Mouse (Mus musculus): Measurements from ENCODE around the gene Gm17545.

The Gm17545 gene

DNA sequence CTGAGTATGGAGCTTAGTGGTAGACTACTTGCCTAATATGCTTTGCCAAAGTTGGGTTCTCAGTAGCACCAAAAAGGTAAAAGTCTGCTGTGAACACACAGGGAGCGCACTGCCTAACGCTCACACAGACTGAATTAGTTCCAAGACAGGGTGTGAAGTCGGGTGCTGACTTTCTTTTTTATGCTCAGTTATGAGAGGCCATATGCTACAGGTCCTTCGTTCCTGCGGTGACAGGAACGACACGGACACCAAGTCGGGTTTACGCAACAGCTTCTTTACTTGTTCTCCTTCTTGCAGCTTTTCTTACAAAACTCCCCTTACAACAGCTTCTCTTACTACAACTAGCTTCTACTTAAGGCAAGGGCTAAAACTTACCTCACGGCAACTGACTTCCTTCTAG, 10.9 kb upstream of the Gm17545 start:
- no peak for DNase-seq (ENCODE audit: low spot score in 2 of 2)

GRCm38 (mm10) chr9:22445123-22445522, 9.0 kb upstream of the Gm17545 start:
- no peak for DNase-seq (ENCODE audit: low spot score in 2 of 2)

GRCm38 (mm10) chr9:22447213-22447612, 6.9 kb upstream of the Gm17545 start:
- no peak for DNase-seq (ENCODE audit: low spot score in 2 of 2)

DNA sequence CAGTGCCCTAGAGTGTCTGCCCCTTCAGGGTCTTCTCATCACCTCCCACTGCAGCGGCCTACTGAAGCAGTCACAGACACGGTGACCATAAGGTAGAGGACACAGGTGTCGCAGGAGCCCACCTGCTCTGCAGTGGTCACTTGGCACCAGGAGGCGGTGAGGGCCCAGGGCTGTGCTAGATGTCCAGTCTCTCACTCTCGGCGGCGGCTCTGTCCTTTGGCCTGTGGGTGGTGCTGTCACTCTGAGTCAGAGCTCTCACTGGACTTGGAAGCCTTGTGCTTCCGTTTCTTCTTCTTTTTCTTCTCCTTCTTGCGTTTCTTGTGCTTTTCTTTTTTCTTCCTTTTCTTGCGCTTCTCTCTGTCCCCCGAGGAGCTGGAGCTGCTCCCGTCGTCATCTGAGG, 5.7 kb upstream of the Gm17545 start:
- no peak for DNase-seq (ENCODE audit: low spot score in 2 of 2)

DNA sequence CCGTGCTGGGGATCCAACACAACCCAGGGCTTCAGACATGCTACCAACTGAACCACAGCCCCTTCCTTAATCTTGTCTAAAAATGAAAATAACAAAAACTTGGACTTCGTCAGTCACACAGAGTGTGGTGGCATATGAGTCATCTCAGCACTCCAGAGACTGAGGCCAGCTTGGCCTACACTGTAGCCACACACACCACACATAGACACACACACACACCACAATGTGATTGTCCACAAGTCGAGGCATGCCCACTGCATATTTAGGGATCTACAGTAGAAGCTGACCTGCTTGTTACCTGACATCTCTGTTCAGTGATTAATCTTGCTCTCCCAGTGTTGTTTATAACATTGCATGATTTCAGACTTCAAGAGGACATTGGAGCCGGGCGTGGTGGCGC, 4.9 kb upstream of the Gm17545 start:
- no peak for DNase-seq (ENCODE audit: low spot score in 2 of 2)

- no peak for DNase-seq (ENCODE audit: low spot score in 2 of 2)
These were observed 1.4 kb upstream of the Gm17545 start for GRCm38 (mm10) chr9:22452697-22453096.

GRCm38 (mm10) chr9:22453501-22453924, 577 bp upstream of the Gm17545 start:
- peak in 1 of 2 experiments; percentile 30 for DNase-seq (ENCODE audit: low spot score in 2 of 2)

DNA sequence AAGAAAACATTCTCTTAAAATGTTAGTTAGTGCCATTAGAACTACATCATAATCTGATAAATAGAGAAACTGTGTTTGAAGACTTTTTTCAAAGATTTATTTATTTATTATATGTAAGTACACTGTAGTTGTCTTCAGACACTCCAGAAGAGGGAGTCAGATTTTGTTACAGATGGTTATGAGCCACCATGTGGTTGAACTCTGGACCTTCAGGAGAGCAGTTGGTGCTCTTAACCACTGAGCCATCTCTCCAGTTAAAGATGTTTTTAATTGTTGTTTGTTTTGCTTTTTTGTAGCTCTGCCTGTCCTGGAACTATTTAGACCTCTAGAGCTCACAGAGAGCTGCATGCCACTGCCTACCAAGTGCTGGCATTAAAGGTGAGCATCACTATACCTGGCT, 951 bp downstream of the Gm17545 start:
- no peak for DNase-seq (ENCODE audit: low spot score in 2 of 2)

DNA sequence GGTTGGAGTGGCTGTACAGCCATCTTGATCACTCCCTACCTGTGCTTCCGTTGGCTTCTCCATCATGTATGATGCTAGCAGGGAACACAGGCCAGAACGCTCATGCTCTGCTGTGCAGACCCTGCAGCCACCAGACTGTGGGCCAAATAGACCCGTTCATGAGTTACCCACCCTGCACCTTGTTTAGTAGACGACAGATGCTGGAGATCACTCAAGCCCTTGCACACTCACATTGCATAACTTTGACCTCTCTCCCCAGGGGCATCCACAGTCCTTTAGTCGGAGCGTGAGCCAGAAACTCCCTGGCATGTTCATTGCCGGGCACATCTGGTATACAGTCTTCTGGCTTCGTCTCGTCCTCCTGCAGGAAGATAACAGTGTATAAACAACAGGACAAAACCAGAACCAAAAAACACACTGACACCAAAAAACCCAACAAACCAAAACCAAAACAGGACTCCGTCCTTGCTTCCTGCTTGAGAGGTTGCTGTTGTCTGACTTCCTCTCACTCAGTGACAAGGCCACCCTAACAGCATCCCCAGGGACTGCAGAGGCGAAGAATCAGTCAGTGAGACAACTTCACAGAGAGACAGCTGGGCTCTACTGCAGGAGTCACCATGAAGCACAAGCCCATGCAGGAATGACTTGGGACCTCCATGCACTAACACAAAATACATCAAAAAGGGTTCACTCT, 3.2 kb downstream of the Gm17545 start:
- DNase-seq (ENCODE audit: low spot score in 2 of 2), result peak in 1 of 2 experiments; percentile 47

- DNase-seq (ENCODE audit: low spot score in 2 of 2), result no peak
These were observed 7.9 kb downstream of the Gm17545 start for GRCm38 (mm10) chr9:22461946-22462345.

DNA sequence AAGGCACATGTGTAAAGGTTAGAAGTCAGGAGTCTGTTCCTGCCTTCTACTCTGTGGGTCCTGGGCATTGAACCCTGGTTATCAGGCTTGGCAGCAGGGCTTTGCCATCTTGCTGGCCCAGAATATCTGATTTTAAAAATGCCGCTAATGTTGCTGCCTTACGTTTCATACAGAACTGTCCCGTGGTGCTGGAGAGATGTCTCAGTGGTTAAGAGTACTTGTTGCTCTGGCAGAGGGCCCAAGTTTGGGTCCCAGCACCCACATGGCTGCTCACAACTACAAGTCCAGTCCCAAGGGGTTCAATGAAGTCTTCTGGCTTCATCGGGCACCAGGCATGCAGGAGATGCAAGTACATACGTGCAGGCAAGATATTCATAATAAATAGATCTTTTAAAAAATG, 12.1 kb downstream of the Gm17545 start:
- DNase-seq (ENCODE audit: low spot score in 2 of 2), result no peak

- peak; percentile 47 to 86 for DNase-seq (ENCODE audit: low spot score in 2 of 2)
These were observed 13.5 kb downstream of the Gm17545 start for GRCm38 (mm10) chr9:22467371-22468169.

DNA sequence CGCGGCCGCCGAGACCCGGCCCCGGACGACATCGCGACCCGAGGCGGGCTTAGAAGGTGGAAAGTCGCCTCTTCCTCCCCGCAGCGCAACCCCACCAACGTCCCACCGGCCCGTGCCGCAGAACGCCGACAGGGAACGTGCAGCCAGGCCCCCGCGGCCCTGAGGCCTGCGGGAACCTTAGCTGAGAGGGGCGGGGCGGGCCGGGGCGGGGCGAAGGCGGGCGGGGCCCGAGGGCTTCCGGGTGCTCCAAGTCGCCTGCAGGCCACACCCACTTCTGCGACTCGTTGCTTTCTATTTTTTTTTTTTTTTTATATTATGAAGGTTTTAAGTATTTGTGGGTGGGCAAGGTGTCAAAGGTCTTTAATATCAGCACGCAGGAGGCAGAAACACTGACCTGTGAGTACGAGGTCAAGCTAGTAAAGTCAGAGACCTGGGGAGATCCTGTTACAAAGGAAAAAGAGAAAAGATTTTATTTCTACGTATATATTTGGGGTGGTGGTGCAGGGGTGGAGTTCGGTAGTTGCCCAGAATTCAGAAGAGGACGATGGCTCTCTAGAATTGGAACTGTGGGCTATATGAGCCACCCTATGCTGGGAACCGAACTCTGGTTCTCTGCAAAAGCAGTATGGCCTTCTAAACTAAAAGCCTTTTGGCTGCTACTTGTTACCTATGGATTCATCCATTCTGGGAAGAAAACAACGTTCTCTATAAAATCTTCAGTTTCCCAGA, 14.2 kb downstream of the Gm17545 start:
- peak in 1 of 2 experiments; percentile 68 for DNase-seq (ENCODE audit: low spot score in 2 of 2)

- no peak for DNase-seq (ENCODE audit: low spot score in 2 of 2)
These were observed 14.8 kb downstream of the Gm17545 start for GRCm38 (mm10) chr9:22468899-22469259.

DNA sequence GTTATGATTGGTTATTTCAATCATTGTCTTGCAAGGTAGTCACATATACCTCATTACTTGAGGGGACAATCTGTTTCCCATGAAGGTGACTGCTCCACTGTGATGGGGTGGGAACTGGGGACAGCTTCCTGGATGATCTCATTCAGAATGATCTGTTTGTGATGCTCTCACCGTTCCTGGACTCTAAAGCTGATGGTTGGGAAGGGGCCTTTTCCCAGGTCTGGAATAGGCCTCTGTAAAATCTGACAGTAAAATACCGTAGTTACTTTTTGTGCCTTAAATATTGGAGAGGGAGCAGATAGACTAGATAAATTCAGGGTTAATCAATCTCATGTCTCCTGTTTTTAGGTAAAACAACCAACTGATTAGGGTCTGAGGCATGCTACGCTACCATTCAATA, 15.6 kb downstream of the Gm17545 start, which contains the start of gene Rp9:
Rp9 (minus strand) TSS at position 101 of the 400 bp plus-strand sequence.
- DNase-seq (ENCODE audit: low spot score in 2 of 2), result no peak

DNA sequence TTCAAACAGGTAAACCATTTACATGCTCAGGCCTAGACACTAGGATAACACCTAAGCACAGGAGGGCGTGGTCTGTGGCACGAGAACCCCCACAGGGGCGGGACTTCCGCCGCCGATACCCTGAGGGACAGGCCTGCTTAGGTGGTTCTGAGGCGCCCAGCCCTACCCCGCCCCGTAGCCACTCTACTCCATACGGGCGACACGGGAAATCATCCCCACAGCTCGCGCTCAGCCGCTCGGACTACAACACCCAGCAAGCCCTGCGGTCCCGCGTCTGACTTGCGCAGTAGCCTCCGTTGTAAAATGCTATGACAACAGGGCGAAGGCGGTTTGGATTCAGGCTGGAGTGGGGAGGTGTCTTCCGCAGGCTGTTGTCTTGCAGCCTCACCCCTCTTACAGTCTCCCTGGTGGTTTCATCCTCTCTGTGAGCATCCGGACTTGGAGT, 21.4 kb downstream of the Gm17545 start, which contains the start of gene Bbs9:
Bbs9 (plus strand) TSS at position 292 of the 445 bp plus-strand sequence.
- peak; percentile 89 to 93 for DNase-seq (ENCODE audit: low spot score in 2 of 2)

- DNase-seq (ENCODE audit: low spot score in 2 of 2), result no peak
These were observed 22.2 kb downstream of the Gm17545 start for GRCm38 (mm10) chr9:22476265-22476664.

DNA sequence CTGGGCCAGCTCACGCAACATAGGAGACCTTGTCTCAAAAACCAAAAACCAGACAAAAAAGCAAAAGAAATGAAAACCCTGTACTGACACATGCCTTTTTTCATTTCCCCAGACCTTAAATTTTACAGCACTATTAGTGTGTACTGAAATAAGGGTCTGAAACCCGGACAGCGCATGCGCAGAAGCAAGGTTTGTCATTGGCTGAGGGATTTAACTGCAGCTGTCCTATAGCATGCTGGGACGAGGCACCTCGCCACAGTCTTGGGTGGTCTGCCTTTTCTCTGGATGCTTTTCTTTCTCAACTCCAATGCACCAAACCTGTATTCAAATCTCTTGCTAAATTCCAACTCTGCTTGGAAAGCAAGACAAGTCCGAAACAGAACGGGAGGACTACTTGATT, 24.9 kb downstream of the Gm17545 start:
- no peak for DNase-seq (ENCODE audit: low spot score in 2 of 2)

DNA sequence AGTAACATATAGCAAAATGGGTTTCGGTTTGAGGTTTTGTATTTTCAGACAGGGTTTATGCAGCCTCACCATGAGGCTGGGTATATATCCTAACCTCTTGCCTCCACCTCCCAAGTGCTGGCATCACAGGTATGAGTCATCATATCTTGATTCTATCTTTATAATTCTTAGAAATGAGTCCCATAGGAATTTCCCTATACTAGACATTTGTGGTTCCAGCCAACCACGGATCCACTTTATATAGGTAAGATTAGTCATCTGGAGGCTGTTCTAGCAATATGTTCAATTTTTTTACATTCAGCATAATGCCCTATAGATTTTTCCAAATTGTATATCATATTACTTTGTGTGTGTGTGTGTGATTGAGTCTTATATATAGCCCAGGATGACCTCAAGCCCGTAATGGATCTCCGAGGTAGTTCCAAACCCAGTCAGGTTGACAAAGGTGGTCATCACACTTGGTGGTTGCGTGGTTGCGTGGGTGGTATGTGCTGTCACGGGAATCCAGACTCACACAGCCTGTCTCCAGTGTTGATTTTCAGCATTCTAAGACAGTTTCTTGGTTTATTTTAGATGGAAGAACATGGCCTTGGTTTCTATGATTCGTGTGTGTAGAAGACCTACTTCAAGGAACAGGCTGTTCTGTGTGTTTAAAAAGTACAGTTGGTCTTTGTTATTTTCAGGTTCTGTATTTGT, 29.9 kb downstream of the Gm17545 start:
- no peak for DNase-seq (ENCODE audit: low spot score in 2 of 2)

DNA sequence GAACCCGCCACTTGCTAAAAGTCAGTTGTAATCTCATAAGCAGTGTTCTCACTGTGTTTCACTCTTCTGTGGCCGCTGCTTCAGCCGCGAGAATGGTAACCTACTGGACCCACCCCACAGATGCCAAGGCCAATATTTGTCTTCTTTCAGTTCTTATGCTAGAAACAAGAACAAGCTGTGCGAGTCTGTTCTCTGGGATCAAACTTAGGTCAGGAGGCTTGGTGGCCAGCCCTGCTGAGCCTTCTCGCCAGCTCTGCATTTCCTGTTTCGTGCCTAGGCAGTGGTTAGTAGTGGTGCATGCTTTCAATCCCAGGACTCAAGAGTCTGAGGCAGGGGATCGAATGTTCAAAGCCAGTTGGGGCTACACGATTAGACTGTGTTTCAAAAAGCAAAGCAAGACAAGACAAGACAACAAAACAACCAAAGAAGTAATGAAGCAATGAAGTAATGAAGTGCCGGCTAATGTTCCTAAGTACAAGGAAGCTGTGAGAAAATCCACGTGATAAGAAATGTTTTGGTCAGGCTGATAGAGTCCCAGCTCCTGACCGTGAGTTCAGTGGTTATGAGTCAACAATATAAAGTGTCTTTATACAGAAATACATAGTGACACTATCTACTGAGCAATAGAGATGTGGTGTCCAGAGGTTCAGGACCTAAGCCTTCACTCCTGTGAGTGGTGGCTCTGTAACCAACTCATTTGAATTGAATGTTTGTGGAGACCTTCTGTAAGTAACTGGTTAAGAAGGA, 30.6 kb downstream of the Gm17545 start:
- DNase-seq (ENCODE audit: low spot score in 2 of 2), result no peak

DNA sequence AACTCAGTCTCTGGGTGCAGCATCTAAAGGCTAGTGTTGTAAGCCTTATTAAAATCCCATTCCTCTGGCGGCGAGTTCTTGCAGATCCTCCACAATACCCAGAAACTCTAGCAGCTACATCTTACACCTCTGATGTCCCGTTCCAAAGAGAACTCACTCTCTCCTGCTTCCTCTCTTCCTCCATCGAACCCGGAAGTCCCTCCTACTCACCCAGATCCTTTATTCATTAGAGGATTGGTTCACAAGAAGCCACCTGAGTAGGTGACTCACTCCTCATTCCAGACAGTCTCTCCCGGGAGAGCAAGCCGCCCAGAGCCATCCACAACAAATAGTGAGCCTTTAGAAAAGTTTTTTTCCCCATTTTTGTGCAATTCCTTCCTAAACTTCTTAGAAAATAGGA, 32.1 kb downstream of the Gm17545 start:
- DNase-seq (ENCODE audit: low spot score in 2 of 2), result no peak

Measured in spleen, postnatal 4 days (tissue).